Mouse (Mus musculus): ENCODE measurements at regions not wholly inside any gene's neighbourhood (a gene's known extent, or its start where the extent isn't known, plus 50 kb on each side); places are given as distances from the start of the nearest gene placed in this dataset.

GRCm38 (mm10) chr16:29799893-29800292 is 220.8 kb downstream of the Opa1 start:
- no peak for DNase-seq (ENCODE audit: low spot score in 2 of 2)

DNA sequence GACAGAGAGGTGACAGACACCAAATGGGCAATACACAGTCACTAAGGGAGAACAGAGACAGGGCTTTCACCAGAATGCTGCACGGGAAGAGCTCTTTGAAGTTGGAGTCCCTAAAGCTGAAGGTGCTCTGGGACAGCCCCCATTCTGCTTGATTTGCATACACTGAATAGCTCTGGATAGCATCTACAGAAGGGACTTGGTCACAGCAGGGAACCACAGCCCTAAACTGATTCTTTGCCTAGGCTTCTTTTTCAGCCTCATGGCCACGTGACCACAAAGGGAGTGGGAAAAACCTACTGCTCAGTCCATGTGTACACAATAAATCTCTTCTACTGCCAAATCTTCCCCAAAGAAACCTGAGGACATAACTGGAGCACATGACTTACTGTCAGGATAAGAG is 221.3 kb downstream of the Opa1 start:
- no peak for DNase-seq (ENCODE audit: low spot score in 2 of 2)

DNA sequence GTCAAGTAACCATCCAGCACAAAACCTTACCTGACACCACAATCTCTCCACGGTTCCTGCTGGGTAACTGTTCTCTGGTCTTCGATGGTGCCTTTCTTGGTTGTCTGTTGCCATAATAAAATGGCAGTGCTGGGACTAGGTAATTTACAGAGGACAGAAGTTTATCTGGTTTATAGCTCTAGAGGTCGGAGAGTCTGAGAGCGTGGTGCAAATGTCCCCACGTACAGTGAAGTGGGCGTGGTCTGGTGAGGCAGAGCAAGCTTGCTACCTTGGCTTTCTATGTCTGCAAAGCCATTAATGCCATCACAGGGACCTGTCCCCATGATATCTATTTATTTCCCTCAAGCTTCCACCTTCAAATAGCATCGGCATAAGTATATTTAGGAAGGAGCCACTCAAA is 223.0 kb downstream of the Opa1 start:
- no peak for DNase-seq (ENCODE audit: low spot score in 2 of 2)

- no peak for DNase-seq (ENCODE audit: low spot score in 2 of 2)
Measured at GRCm38 (mm10) chr16:29802603-29803002, 223.5 kb downstream of the Opa1 start.

- DNase-seq (ENCODE audit: low spot score in 2 of 2), result no peak
Measured at GRCm38 (mm10) chr16:29807859-29808258, 228.7 kb downstream of the Opa1 start.

DNA sequence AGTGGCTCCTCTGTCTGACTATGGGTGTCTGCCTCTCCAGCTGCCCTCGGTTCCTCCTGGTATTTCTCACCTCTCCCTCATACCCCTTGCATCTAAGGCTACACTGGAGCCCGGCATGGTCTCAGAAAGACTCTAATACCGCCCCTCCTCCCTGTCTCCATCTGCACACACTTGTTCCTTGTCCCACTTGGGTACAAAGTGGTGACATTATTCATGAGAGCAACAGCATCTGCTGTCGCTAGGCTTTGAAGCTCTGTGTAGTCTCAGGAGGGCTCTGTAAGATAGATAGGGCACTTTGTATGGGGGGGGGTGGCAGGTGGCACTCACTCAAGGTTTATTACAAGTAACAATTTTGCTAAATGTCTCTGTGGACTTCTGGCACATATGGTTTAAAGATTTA is 229.7 kb downstream of the Opa1 start:
- DNase-seq (ENCODE audit: low spot score in 2 of 2), result no peak

- peak; percentile 41 to 56 for DNase-seq (ENCODE audit: low spot score in 2 of 2)
Measured at GRCm38 (mm10) chr16:29813411-29814038, 234.4 kb downstream of the Opa1 start.

- DNase-seq (ENCODE audit: low spot score in 2 of 2), result peak; percentile 57 to 70
Measured at GRCm38 (mm10) chr16:29814039-29814438, 234.9 kb downstream of the Opa1 start.

DNA sequence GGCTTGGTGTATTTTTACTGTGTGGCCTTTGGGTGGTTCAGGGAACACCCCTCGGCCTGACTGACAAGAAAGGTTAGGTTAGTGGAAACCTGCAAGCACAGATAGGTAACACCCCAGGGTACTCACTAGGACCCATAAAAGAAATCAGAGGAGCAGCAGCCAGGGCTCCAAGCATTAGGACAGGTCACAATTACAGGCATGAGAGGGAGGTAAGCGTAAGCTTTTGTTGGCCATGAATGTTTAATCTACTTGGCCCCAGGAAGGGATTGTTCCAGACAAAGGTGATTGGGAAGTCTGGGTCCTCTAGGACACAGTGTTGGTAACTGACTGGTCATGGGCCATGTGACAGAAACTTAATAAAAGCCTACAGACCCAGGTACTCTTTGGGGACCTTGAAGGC is 235.5 kb downstream of the Opa1 start:
- DNase-seq (ENCODE audit: low spot score in 2 of 2), result no peak

GRCm38 (mm10) chr16:29815200-29815599 is 236.1 kb downstream of the Opa1 start:
- DNase-seq (ENCODE audit: low spot score in 2 of 2), result no peak

- no peak for DNase-seq (ENCODE audit: low spot score in 2 of 2)
Measured at GRCm38 (mm10) chr16:29815632-29816337, 236.7 kb downstream of the Opa1 start.

- DNase-seq (ENCODE audit: low spot score in 2 of 2), result peak; percentile 52 to 65
Measured at GRCm38 (mm10) chr16:29816681-29817369, 237.7 kb downstream of the Opa1 start.

GRCm38 (mm10) chr16:29818807-29819440 is 239.8 kb downstream of the Opa1 start:
- DNase-seq (ENCODE audit: low spot score in 2 of 2), result no peak

DNA sequence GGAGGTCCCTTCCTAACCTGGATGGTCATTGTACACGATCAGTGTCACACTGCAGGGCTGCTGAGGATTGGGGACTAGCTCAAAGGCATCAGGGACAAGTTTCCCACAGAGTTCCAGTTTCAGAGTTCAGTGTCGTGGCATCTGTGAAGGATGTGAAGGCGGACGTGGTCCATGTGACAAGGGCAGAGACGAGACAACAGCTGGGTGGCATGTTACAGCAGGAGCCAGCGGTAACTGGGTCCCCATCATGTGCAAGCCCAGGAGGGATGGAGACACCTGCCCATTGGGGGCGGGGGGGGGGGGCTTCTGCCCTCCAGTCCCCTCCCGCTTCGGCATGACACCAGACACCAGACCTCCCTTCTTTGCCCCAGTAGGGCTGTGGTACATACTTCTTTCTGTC is 241.6 kb downstream of the Opa1 start:
- DNase-seq (ENCODE audit: low spot score in 2 of 2), result no peak

DNA sequence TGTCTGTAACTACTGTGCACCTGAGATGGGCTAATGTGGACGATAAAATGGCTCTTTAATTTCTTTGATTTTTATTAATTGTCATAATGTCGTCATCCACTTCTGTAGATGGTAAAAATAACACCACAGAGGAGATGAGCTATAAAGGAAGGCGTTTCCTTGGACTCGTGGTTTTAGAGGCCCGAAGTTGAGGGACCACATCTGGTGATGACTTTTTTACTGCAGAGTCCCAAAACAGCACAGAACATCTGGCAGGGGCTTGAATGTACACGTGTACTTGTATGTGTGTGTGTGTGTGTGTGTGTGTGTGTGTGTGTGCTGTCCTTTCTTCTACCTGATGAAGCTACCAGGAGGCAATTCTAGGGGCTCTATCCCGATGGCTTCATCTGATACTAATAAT is 242.1 kb upstream of the Hes1 start:
- DNase-seq (ENCODE audit: low spot score in 2 of 2), result no peak

DNA sequence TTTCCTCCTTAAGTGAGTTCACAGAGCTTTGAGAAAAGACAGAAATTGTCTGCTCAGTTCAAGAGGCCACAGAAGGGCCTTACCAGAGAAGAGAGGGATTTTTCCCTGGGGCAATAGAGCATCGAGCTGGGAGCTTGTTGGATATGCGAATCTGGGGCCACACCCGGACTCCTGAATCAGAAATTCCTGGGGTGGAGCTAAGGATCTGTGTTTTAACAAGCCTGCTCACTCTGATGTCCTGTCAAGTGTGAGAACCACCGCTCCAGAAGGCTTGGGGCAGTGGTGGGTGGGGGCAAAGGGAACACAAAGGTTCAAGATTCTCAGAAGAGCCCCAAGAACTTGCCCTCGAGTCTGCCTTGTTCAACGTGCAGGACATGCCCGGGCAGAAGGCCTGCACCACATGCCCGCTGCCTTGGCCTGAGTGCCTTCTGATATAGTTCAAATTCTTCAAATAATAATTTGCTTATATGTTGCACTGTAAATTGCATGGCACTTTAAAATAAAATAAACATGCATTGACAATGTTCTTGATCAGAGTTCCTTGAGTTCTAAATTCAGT is 241.3 kb upstream of the Hes1 start:
- no peak for DNase-seq (ENCODE audit: low spot score in 2 of 2)

DNA sequence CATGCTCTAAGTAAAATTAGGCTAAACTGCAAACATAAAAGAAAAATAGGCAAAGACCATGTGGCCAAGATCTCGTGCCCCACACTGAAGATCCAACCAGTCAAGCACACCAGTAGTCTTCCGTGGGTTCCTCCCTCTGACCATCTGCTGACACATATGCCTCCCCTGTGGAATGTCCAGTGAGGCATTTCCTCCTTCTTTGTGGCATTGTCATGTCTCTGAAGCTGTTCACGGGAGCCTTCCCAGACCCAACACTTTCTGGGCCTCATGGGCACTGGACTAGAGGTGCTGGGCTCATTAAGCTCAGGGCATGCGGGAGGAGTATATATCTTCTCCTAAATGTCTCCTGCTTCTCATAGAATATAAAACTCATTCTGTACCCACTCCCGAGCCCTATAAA is 237.3 kb upstream of the Hes1 start:
- no peak for DNase-seq (ENCODE audit: low spot score in 2 of 2)

DNA sequence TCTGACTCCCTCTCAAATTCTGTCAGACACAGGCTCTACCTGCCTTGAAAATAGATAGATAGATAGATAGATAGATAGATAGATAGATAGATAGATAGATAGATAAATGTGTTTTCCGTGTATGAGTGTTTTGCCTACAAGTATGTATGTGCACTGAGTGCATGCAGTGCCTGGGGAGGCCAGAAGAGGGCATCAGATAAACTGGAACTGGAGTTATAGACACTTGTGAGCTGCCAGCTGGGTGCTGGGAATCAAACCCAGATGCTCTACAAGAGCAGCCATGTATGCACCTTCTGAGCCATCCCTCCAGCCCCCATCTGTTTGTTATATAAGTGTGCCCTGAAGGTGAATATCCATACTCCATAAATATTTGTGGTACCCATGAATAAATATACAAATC is 236.4 kb upstream of the Hes1 start:
- no peak for DNase-seq (ENCODE audit: low spot score in 2 of 2)

DNA sequence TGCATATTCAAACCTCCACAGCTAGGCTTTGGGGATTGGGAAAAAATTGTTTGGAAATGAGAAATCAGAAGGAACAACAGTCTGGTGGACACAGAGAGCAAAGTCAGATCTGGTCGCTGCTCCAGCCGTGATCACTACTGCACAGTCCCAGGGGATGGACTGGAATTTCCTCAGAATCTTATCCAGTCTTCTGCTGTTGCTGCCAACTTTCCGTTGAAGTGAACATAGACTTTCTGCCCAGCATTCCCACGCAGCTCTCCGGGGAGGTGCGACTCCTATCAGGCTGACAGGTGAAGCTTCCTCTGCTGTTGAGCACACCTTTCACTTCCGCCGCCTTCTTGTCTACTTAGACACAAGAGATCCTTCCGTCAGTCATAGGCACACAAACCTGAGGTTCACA is 234.7 kb upstream of the Hes1 start:
- DNase-seq (ENCODE audit: low spot score in 2 of 2), result no peak

GRCm38 (mm10) chr16:29830101-29830500 is 234.1 kb upstream of the Hes1 start:
- DNase-seq (ENCODE audit: low spot score in 2 of 2), result no peak

- DNase-seq (ENCODE audit: low spot score in 2 of 2), result no peak
Measured at GRCm38 (mm10) chr16:29833298-29833697, 230.9 kb upstream of the Hes1 start.

DNA sequence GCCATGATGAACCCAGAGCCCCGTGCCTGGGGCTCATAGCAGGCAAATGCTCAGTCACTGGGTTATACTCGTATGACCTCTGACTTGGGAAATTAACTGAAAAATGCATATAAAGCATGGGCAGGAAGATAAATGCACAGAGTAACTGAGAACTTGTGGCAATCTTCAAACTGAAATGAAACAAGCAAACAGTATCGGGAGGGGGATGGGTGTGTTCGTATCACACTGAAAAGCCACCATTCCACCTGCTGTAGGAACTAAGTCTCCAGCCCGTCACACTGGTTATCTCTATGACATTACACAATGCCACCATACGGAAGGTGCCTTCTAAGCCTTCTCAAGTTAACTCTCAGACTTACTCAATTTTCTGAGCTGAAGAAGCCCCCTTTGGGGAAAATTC is 230.3 kb upstream of the Hes1 start:
- no peak for DNase-seq (ENCODE audit: low spot score in 2 of 2)

Data from frontal cortex, postnatal 14 days (tissue).